Mouse (Mus musculus) megakaryocyte, embryonic 14.5 days (primary cell): Measurements from ENCODE around the gene Ncaph.

Experiments used
- FLI1 ChIP-seq: IDR thresholded peaks from 2 replicates; pipeline ENCODE4 v1.6.1; 2012; ENCODE audit warnings: low read length, inconsistent platforms, mixed read lengths
- GATA1 ChIP-seq: IDR thresholded peaks from 3 replicates; pipeline ENCODE4 v1.6.1; 2012; ENCODE audit warnings: mixed read lengths, low read length, inconsistent platforms, borderline replicate concordance

DNA sequence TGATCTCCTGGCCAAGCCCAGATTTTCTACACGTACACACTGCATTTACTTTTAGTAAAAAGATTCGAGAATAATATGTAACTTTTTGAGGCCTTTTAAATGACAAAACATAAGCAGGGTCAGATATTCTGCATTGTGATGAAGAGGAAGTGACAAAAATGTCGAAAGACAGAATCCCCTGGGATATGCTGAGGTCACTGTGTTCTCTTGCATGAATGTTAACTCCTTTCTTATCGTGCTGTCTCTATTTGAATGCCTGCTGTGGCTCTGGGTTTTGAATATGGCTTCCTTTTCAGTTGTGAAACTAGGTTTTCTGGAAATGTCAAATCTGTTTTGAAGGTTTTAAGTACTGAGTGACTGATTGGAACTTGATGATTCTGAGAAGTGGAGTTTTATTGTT, 31.9 kb upstream of the Ncaph start:
- TF ChIP-seq GATA1: no peak
- no peak for TF ChIP-seq FLI1
